Mouse (Mus musculus) kidney, postnatal 0 days (tissue): ENCODE results near the gene Fam170b. TPM values are rescaled to one million over a fixed set of nuclear protein-coding genes. Genes with fewer than 3 reads are reported as not detected.
A peak's percentile ranks its signal among the peaks of the same experiment; 100 is the strongest.

Experiments used
- ATAC-seq: fragments of 200-750 bp; cut with Nextera tagmentation; replicated peaks from 2 replicates; pipeline ENCODE4 v1.8.0; 2017; ENCODE audit warnings: low read depth, moderate number of reproducible peaks, moderate TSS enrichment, moderate library complexity; ENCODE audit not compliant: low FRiP score
- DNase-seq: peaks from one replicate; pipeline ENCODE4 v3.0.0-alpha.2; 2016; ENCODE audit warnings: low spot score
- H3K27ac ChIP-seq: fragments of 300-500 bp; sonication (generic); 2 replicates; pipeline ENCODE4 v1.5.1; 2014; ENCODE audit warnings: mild to moderate bottlenecking
- H3K27me3 ChIP-seq: fragments of 300-500 bp; sonication (generic); 2 replicates; pipeline ENCODE4 v1.6.1; 2014; ENCODE audit warnings: low read length, mixed read lengths; ENCODE audit not compliant: insufficient read depth
- H3K36me3 ChIP-seq: fragments of 300-500 bp; sonication (generic); 2 replicates; pipeline ENCODE4 v1.6.1; 2014; ENCODE audit warnings: low read length, mixed read lengths; ENCODE audit not compliant: insufficient read depth
- H3K4me1 ChIP-seq: fragments of 300-500 bp; sonication (generic); replicated peaks from 2 replicates; pipeline ENCODE4 v1.6.1; 2014; ENCODE audit warnings: antibody characterized with exemption, low read length, mixed read lengths; ENCODE audit not compliant: insufficient read depth
- H3K4me2 ChIP-seq: fragments of 300-500 bp; sonication (generic); 2 replicates; pipeline ENCODE4 v1.6.1; 2014; ENCODE audit warnings: mild to moderate bottlenecking, low read length, moderate library complexity, mixed read lengths
- H3K4me3 ChIP-seq: fragments of 300-500 bp; sonication (generic); replicated peaks from 2 replicates; pipeline ENCODE4 v1.5.1; 2014; ENCODE audit warnings: low read depth, low read length
- H3K9ac ChIP-seq: fragments of 300-500 bp; sonication (generic); 2 replicates; pipeline ENCODE4 v1.6.1; 2014; ENCODE audit warnings: low read depth, low read length
- H3K9me3 ChIP-seq: fragments of 300-500 bp; sonication (generic); replicated peaks from 2 replicates; pipeline ENCODE4 v1.6.1; 2016; ENCODE audit warnings: low read length, inconsistent platforms, mixed read lengths
- CTCF ChIP-seq: IDR thresholded peaks from 2 replicates; pipeline ENCODE4 v1.5.1; 2016; ENCODE audit warnings: antibody characterized with exemption, low read depth, mild to moderate bottlenecking, moderate library complexity
- WGBS: fragments of 180-500 bp; shearing (Covaris S2); extraction: QIAGEN DNeasy Blood & Tissue Kit; methylation state at CpG from one replicate; pipeline ENCODE4 v1.1.7; 2014; 5-methylcytosine and 5-hydroxymethylcytosine counted together
- polyA plus RNA-seq: library from polyadenylated mRNA; unstranded; fragments of >200 nt; fragmentation: Nextera tagmentation; extraction: Ambion mirVana; gene quantifications from 2 replicates; pipeline ENCODE4 v1.2.1, GENCODE M21; 2015

The Fam170b gene
- polyA plus RNA-seq, 1 experiment from 2014 or later, result 0.04 TPM

DNA sequence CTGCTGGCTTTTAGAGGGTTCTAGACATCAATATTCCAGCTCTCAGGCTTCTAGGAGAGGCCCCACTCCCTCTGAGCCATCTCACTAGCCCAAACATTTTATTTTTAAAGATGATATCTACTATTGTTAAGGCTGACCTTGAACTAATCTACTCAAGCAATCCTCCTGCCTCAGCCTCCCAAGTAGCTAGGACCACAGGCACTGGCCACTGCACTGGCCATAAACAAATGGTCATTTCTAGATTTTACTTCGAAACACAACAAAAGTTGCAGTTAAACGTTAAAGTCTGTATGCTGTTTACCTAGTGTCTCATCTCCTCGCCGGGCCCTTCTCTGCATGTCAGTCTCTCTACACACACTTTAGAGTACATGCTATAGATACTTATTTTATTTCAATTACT, 20.3 kb downstream of the Fam170b start:
- 0 out of 2 replicates have a peak, but pooled peaks cover 7% of the 10 kb centered on the region for H3K27me3 ChIP-seq
- H3K4me3 ChIP-seq, result no peak overlapping the region
- WGBS, result 81% methylated on average over 4 of the region's 4 CpGs
- no peaks in the 10 kb centered on the region for H3K4me1 ChIP-seq
- H3K9me3 ChIP-seq, result no peaks in the 10 kb centered on the region
- DNase-seq (no peak), ATAC-seq (no peak)
- no peak overlapping the region for H3K4me2 ChIP-seq
- no peak overlapping the region for H3K9ac ChIP-seq
- no peaks in the 10 kb centered on the region for H3K36me3 ChIP-seq
- no peak overlapping the region for H3K27ac ChIP-seq
- no peak for TF ChIP-seq CTCF

DNA sequence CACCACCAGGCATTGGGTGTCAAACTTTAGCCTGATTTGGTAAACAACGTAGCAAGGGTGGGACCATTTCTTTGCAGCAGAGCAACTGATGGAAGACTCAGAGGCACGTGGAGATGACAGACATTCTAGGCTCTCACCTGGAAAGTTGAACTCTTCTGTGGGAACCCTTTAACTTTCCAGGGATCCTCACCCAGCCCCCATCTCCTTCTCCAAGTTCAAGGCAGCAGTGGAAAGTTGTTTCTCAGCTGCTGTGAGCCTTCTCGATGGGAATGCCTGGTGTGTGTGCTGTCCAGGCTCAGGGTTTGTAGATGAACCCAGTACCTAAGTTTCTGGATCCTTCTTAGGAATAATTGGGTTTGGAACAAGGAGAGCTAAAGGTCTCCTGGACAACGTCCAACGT, 22.5 kb downstream of the Fam170b start:
- ATAC-seq (no peak), DNase-seq (no peak)
- H3K27ac ChIP-seq, result peak overlapping the region; percentile 87; the same call in 1 of the 2 replicates
- 33% methylated on average over 5 of the region's 5 CpGs for WGBS
- TF ChIP-seq CTCF, result no peak
- H3K9ac ChIP-seq, result peak overlapping the region; percentile 76; the same call in 1 of the 2 replicates
- no peaks in the 10 kb centered on the region for H3K4me1 ChIP-seq
- no peaks in the 10 kb centered on the region for H3K36me3 ChIP-seq
- H3K4me3 ChIP-seq, result peak overlapping the region; percentile 45; the same call in 1 of the 2 replicates
- H3K27me3 ChIP-seq, result 0 out of 2 replicates have a peak, but pooled peaks cover 7% of the 10 kb centered on the region
- H3K9me3 ChIP-seq, result no peaks in the 10 kb centered on the region
- peak overlapping the region; percentile 71 for H3K4me2 ChIP-seq

DNA sequence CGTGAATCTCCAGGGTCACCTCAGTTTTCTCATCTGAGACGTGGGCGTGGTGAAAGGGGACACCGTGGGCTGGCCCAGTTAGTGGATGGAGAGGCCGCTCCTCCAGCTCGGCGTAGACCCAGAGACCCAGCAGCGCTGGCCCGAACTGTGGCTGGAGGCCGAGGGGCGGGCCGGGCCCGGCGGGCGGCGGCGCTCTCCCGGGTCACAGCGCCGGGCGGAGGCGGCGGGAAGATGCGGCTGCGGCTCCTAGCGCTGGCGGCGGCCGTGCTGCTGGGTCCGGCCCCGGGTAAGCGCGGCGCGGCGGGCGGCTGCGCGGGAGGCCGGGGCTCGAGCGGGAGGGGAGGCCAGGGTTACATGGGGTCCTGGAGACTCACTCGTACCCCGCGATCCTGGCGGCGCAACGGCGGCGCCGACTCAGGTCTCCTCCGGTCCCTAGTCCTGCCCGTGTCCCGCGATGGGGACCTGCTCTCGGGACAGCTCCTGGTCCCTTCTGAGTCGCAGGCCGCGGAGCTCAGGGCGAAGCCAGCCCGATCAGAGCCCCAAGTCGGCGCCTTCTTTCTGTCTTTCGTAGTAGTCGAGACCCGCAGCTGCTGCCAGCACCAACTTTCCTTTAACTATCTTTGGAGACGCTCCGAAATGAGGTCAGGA, 23.0 kb downstream of the Fam170b start, which contains the start of gene Vstm4:
Gene Vstm4 (plus strand): TSS at position 76 of the 648 bp plus-strand sequence.
- Histone ChIP-seq H3K9ac (peak within 1 kb of the TSS; percentile 76), H3K27me3 (0 out of 2 replicates have a peak, but pooled peaks cover 7% of the 10 kb centered on the region), H3K27ac (peak within 1 kb of the TSS; percentile 87), H3K4me2 (peak within 1 kb of the TSS; percentile 71), H3K9me3 (no peaks in the 10 kb centered on the region), H3K36me3 (no peaks in the 10 kb centered on the region), H3K4me3 (peak within 1 kb of the TSS; percentile 45), H3K4me1 (no peaks in the 10 kb centered on the region; the same call in 1 of the 2 replicates)
- under 1% methylated on average over 54 of the region's 68 CpGs for WGBS
- ATAC-seq, result peak; percentile 72
- no peak for TF ChIP-seq CTCF
- DNase-seq, result peak; percentile 80

DNA sequence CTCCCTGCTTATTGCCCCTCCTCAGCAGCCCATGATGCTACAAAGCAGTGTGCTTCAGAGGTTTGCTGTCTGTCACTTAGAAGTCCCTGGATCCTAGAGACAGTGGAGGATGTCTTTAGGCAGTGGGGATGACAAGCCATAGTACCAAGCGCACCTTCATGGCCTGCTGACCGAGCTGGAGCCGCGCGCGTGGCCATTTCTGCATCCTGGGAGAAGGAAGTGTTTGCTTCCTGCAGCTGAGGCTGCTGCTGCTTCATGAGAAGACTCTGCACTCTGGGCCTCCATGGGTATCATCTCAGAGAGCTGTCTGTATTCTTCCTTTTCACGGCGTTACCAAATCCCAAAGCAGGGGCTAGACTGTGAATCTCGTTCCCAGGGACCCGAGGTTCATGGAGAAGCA, 24.6 kb downstream of the Fam170b start:
- Histone ChIP-seq H3K9me3 (no peaks in the 10 kb centered on the region), H3K27ac (peak overlapping the region; percentile 20; the same call in 1 of the 2 replicates), H3K9ac (no peak overlapping the region), H3K4me3 (no peak overlapping the region), H3K36me3 (no peaks in the 10 kb centered on the region), H3K4me2 (peak overlapping the region; percentile 71; the same call in 1 of the 2 replicates), H3K4me1 (no peaks in the 10 kb centered on the region; the same call in 1 of the 2 replicates), H3K27me3 (0 out of 2 replicates have a peak, but pooled peaks cover 7% of the 10 kb centered on the region)
- TF ChIP-seq CTCF, result no peak
- DNase-seq (no peak), ATAC-seq (no peak)
- WGBS, result 94% methylated on average over 10 of the region's 10 CpGs

DNA sequence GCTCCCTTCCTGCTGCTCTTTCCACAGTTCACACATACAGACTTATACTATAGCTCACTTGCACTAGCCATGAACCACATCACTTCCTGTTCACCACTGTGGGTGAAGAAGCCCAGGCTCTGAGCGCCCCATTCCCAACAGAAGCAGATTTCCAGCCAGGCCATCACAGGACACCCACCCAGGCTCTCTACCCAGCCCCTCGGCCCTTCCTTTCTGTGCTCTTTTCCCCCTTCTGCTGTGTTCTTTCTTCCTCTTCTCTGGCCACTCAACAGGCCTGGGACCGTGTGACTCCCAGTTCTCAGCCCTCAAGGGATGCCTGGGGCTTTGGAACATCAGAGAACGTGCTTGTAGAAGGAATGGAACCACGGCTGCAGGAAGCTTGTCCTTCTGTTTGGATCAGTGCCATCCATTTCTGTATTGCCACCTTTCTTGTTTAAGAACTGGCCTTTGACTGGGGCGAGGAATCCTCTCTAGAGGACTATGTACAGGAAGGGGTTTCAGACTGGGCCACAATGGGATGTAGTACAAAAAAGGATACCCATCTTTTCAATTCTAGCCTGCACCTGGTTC, 25.3 kb downstream of the Fam170b start:
- ATAC-seq (no peak), DNase-seq (no peak)
- Histone ChIP-seq H3K4me3 (no peak overlapping the region), H3K4me2 (no peak overlapping the region), H3K9ac (no peak overlapping the region), H3K27me3 (0 out of 2 replicates have a peak, but pooled peaks cover 7% of the 10 kb centered on the region), H3K4me1 (no peaks in the 10 kb centered on the region; the same call in 1 of the 2 replicates), H3K27ac (peak overlapping the region; percentile 20; the same call in 1 of the 2 replicates), H3K9me3 (no peaks in the 10 kb centered on the region), H3K36me3 (no peaks in the 10 kb centered on the region)
- TF ChIP-seq CTCF, result no peak
- WGBS, result 70% methylated on average over 6 of the region's 6 CpGs

DNA sequence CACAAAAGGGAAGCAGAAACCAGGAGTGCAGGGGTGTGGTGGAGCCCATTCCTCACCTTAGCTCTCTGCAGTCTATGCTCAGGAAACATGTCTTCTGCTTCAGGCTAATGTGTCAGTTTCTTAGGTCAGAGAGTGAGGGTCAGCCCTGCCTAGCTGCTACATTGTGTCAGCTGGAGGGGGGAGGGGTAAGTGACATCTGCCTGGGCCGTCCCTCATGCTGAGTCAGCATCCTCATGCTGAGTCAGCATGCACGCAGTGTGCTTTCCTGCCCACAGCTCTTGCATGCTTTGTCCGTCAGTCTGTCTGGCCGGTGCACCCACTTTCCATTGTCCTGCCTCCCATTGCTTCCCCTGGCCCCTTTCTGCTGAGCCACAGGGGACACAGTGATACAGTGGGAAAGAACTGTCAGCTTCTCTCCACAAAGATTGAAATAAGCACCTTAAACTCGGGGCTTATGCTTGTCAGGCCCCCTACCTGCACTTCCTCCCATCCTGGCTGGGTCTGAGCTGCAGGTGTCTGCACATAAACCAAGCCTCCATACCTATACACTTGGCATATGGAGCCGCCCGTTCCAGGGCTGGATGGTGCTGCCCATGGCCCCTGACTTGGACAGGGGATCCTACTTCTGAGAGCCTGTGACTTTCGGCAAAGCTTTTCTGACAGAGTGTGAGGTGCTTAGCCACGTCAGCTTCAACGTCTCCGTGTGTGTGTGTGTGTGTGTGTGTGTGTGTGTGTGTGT, 26.2 kb downstream of the Fam170b start:
- H3K27me3 ChIP-seq, result 0 out of 2 replicates have a peak, but pooled peaks cover 7% of the 10 kb centered on the region
- no peaks in the 10 kb centered on the region for H3K36me3 ChIP-seq
- no peak for ATAC-seq
- no peak for DNase-seq
- H3K4me1 ChIP-seq, result no peaks in the 10 kb centered on the region; the same call in 1 of the 2 replicates
- peak overlapping the region; percentile 63; the same call in 1 of the 2 replicates for H3K27ac ChIP-seq
- no peaks in the 10 kb centered on the region for H3K9me3 ChIP-seq
- WGBS, result 64% methylated on average over 11 of the region's 11 CpGs
- no peak overlapping the region for H3K4me2 ChIP-seq
- TF ChIP-seq CTCF, result no peak
- H3K4me3 ChIP-seq, result no peak overlapping the region
- H3K9ac ChIP-seq, result no peak overlapping the region
